Mouse (Mus musculus) frontal cortex, adult (tissue): ENCODE data around the gene St7l.
"Not testable (repeated sequence)": the region's sequence is repeated elsewhere in the genome, so short reads cannot be mapped to it uniquely, and the experiment has no call there.

ENCODE experiments used
- ATAC-seq: cut with Nextera tagmentation; 2 replicates; pipeline ENCODE4 v1.9.2; 2017; ENCODE audit warnings: mild to moderate bottlenecking, moderate library complexity, mixed read lengths; ENCODE audit not compliant: low TSS enrichment

The St7l gene

DNA sequence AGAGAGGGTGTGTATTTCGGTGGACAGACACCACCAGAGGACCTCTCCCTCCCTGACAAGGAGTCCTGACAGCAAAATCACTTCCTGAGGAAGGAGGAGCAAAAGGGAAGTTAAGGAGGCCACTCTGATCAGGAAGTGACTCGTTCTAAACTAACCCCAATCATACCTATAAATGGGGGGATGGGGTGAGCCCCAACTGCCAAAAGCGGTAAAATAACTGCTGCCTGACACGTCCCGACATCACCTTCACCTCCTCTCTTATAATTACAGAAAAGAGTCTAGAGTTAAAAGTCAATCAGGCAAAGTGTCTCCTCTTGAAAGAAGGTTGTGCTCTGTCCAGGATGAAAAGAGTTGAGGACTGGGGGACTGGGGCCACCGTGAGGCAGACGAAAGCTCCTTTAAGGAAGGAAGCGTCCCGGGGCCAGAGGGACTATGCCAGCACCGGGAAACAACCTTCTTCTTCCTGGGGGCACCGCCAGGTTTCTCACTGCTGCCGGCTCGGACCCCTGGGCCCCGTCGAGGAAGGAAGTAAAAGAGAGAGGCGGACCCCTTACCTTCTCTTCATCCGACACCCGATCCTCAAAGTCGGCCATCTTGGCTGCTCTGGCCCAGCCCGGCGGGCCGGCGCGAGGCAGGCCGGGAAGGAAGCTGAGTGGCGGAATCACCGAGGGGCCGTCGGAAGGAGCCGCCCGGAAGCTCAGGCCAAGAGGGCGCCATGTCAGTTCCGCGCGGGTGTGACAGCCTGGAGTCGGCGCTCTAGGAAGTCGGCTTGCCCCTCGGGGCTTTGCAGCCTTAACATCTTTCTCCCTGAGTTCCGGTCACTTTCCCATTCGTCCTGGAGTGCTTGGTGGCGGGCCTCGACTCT lies at the start of gene St7l, which contains the start of gene Capza1:
Gene St7l (plus strand): TSS at position 220 of the 865 bp plus-strand sequence.
Gene Capza1 (minus strand): TSS at position 720 of the 865 bp plus-strand sequence.
- peak; percentile 95 for ATAC-seq

DNA sequence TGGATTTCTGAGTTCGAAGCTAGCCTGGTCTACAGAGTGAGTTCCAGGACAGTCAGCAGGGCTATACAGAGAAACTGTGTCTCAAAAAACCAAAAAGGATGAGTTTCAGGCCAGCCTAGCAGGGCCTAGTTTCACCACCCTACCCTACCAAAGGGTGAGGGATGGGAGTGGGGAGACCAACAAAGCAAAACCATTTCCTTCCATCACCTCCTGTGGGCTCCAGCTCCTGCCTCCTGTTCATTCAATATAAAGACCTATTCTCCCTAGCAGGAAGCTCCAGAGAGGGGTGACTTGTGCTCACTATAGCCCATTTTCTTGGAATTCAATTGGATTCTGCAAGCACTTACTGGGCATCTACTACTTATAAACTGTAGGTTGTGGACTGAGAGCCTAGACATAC lies 49.1 kb upstream of the St7l start:
- ATAC-seq, result no peak

DNA sequence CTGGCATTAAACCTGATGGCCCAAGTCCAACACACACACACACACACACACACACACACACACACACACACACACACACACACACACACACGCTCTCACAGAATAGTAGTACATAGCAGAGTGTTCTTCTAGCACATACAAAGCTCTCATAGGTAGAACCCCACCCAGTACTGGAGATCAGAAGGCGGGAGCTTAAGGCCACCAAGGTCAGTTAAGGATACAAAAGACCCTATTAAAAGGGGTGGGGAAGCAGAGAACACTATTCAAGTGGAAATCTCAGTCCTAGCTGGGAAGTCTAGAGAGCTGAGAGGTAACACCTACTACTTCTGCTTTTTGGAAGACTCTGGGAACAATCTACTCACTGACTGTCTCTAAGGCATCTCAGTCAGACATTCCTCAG lies 48.5 kb upstream of the St7l start:
- no peak for ATAC-seq

DNA sequence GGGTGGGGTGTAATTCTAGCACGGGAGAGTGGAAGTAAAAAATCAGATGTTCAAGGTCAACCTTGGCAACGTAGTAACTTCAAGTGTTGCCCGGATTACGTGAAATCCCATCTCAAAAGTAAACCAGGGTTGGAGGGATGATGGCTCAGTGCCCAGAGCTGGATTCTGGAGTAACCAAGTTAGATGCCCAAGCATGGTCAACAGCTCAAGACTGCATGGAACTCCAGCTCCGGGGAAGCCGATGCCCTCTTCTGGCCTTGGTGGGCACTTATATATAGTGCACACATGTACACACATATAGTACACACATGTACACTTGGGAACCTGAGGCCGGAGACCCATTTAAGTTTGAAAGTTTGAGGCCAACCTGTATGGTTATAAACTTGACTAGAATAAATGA lies 47.7 kb upstream of the St7l start:
- ATAC-seq, result no peak

DNA sequence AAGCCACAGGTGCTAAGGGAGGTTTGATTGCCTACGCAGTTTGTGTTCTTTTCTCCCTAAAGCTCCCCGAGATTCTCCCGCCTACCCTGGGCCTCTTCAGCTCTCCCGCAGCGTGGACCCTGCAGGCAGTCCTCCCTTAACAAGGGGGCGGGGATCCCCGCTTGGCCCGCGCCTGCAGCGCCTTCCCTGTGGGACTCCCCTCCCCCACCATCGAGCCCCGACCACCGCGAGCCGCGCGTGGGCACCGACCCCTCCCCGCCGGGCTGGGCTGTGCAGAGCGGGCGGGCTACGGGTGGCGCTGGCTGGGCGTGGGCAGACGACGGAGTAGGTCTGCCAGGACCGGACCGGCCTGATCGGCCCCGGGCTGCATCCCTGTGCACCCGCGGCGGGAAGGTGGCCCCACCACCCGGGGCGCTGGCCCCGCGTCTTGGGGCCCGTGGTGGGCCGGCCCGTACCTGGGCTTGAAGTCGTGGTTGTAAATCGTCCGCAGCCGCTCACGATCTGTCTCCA lies 46.3 kb upstream of the St7l start:
- peak; percentile 58 for ATAC-seq

GRCm38 (mm10) chr3:104817991-104818748 lies 45.6 kb upstream of the St7l start, which contains the start of gene Mov10:
Gene Mov10 (minus strand): TSS chr3:104818563.
- peak; percentile 50 for ATAC-seq

DNA sequence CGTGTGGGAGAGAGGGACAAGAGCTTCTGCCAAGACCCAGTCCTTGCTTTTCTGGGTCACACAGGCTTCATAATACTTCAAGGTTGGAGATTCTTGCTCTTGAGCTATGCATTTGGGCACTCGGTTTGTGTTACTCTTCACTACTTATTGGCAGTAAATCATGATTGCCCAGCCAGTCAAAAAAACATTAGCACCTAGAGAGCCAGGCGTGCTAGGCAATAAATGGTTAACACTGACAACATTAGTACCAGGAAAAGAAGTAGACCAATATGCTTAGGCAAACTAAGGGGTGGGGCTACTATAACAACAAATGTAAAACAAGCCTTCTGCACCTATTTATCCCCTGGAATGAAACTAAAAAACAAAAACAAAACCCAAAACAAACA lies 45.1 kb upstream of the St7l start:
- peak; percentile 33; the same call in 1 of the 2 replicates for ATAC-seq

GRCm38 (mm10) chr3:104820426-104820825 lies 43.4 kb upstream of the St7l start:
- no peak for ATAC-seq

GRCm38 (mm10) chr3:104822413-104822812 lies 41.4 kb upstream of the St7l start:
- no peak for ATAC-seq

GRCm38 (mm10) chr3:104835797-104836196 lies 28.0 kb upstream of the St7l start:
- no peak for ATAC-seq

DNA sequence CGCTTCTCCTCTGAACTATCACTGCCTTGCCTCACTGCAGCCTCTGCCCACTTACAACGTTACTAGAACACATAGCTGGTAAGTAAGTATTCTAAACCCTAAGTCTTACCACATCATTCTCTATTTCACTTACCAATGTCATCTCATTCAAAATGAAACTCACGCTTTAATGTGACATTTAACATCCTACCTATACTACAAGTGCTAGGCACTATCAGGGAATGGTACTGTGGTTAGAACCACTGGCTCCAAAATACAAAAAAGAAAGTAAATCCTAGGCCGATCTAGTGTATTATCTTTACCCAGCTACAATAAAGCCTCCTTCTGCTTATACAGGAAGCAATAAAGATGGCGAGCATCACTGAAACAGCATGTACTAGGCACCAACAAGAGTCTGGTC lies 22.8 kb upstream of the St7l start:
- no peak for ATAC-seq

- ATAC-seq, result no peak
Observed at GRCm38 (mm10) chr3:104846601-104847000, 17.2 kb upstream of the St7l start.

- ATAC-seq, result no peak
Observed at GRCm38 (mm10) chr3:104854465-104854864, 9.3 kb upstream of the St7l start.

DNA sequence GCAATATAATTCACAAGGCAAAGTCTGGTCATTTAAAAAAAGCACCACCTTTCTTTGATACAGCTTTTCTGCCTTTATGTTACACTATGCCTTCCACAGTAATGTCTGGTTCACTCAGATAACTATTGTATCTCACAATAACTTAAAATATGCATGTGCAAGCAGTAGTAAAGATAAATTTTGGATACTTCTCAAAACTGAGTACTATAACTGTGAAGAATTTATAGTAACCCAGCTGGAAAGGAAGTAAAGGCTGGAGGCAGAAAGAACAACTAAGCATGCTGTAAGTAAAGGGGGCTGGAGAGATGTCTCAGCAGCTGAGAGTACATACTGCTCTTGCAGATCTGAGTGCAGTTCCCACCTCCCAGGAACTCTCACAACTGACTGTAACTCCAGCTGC lies 8.9 kb upstream of the St7l start:
- ATAC-seq, result peak; percentile 90

- no peak for ATAC-seq
Observed at GRCm38 (mm10) chr3:104856106-104856505, 7.7 kb upstream of the St7l start.

GRCm38 (mm10) chr3:104858560-104858959 lies 5.2 kb upstream of the St7l start:
- no peak for ATAC-seq

DNA sequence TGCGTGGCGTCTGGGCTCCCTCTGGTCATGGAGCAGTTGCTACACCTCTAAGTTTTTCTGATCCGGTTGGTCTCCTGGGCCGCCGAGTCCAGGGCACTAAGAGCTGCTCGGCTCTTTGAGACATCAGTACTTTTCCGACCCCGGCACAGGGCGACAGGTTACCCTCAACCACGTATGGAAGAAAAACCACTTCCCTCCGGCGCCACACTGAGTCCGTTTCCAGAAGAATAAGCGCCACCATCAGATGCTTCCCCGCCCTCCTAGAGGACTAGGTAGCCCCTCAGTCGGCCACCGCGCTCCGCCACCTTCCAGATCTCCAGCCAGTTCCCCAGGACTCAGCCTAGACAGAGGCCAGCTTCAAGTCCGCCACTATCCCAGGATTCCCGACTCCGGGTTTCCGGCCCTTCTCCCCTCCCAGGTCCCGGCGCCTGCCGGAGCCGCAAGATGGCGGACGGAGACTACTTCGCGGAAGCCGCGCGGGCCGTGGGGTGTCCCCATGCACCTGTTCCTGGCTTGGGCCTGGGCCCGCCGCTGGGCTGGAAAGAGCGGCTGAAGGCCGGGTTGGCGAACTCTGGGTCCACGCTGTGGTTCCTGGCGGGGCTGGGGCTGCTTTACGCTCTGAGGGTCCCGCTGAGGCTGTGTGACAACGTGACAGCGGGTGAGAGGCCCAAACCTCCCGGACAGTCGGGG lies 991 bp downstream of the St7l start:
- ATAC-seq, result peak; percentile 95

DNA sequence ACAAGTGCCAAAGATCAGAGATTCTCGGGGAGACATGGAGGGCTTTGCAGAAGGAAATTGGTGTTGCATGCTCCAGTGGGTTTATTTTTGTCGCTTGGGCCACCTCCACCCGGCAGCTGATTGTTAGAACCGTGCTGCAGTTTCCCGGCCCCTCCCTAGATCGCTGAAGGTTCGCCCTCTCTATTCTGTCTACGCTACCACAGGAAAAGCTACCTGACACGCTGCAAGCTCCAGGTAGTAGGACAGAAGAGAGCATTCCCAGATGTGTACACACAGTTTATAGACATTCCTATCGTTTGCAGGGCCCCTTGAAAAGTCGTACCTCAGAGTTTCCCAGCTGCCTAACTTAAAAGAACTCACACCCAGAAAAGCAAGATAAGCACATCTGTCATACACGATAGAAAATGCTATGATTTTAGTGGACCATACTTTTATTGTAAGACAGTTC lies 1.6 kb downstream of the St7l start:
- ATAC-seq, result no peak; the same call in 1 of the 2 replicates

- not testable (repeated sequence) for ATAC-seq
Observed at GRCm38 (mm10) chr3:104866674-104867073, 2.9 kb downstream of the St7l start.

DNA sequence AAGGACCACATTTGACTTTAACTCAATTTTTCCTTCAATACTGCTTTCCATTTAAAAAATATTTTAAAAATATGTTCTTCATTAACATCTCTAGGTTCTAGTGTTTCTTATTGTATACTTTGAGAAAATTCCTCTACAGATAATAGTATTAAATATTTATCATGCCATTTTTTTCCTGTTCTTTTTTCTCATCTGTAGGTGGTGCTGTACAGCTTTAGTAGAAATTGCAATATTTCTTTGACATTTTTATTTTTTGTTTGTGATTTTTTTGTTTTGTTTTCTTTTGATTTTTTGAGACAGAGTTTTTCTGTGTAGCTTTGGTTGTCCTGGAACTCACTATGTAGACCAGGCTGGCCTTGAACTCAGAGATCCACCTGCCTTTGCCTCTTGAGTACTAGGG lies 5.8 kb downstream of the St7l start:
- no peak for ATAC-seq

GRCm38 (mm10) chr3:104888585-104888984 lies 24.8 kb downstream of the St7l start:
- ATAC-seq, result no peak

GRCm38 (mm10) chr3:104896141-104896540 lies 32.3 kb downstream of the St7l start:
- no peak for ATAC-seq
